Mouse (Mus musculus) kidney, postnatal 14 days (tissue): ENCODE data around the gene Setd1b.
A peak's percentile ranks its signal among the peaks of the same experiment; 100 is the strongest.

ENCODE experiments used
- DNase-seq: peaks from one replicate; pipeline ENCODE4 v3.0.0; 2022; ENCODE audit warnings: mixed read lengths

The Setd1b gene

GRCm38 (mm10) chr5:123142161-123143157 lies at the start of gene Setd1b:
Gene Setd1b, plus strand, starts transcription at chr5:123142193.
- DNase-seq, result peak; percentile 75

GRCm38 (mm10) chr5:123093077-123093633 lies 48.8 kb upstream of the Setd1b start:
- no peak for DNase-seq

GRCm38 (mm10) chr5:123094238-123094991 lies 47.6 kb upstream of the Setd1b start:
- DNase-seq, result peak; percentile 67

GRCm38 (mm10) chr5:123096299-123096698 lies 45.7 kb upstream of the Setd1b start:
- no peak for DNase-seq

- no peak for DNase-seq
Observed at GRCm38 (mm10) chr5:123098487-123098886, 43.5 kb upstream of the Setd1b start.

GRCm38 (mm10) chr5:123102376-123102775 lies 39.6 kb upstream of the Setd1b start:
- DNase-seq, result no peak

- DNase-seq, result peak; percentile 83
Observed at GRCm38 (mm10) chr5:123103556-123103955, 38.4 kb upstream of the Setd1b start.

- DNase-seq, result no peak
Observed at GRCm38 (mm10) chr5:123104769-123105168, 37.2 kb upstream of the Setd1b start.

- peak; percentile 61 for DNase-seq
Observed at GRCm38 (mm10) chr5:123109452-123110203, 32.4 kb upstream of the Setd1b start.

- peak; percentile 72 for DNase-seq
Observed at GRCm38 (mm10) chr5:123110296-123110721, 31.7 kb upstream of the Setd1b start.

GRCm38 (mm10) chr5:123114109-123114508 lies 27.9 kb upstream of the Setd1b start:
- no peak for DNase-seq

GRCm38 (mm10) chr5:123114924-123115323 lies 27.1 kb upstream of the Setd1b start:
- DNase-seq, result peak; percentile 41

- DNase-seq, result peak; percentile 44
Observed at GRCm38 (mm10) chr5:123116080-123116479, 25.9 kb upstream of the Setd1b start.

- DNase-seq, result peak; percentile 87
Observed at GRCm38 (mm10) chr5:123117257-123117656, 24.7 kb upstream of the Setd1b start.

- peak; percentile 62 for DNase-seq
Observed at GRCm38 (mm10) chr5:123117773-123118172, 24.2 kb upstream of the Setd1b start.

- no peak for DNase-seq
Observed at GRCm38 (mm10) chr5:123118826-123119225, 23.2 kb upstream of the Setd1b start.

GRCm38 (mm10) chr5:123120624-123121215 lies 21.3 kb upstream of the Setd1b start:
- no peak for DNase-seq

- no peak for DNase-seq
Observed at GRCm38 (mm10) chr5:123122181-123122580, 19.8 kb upstream of the Setd1b start.

GRCm38 (mm10) chr5:123125105-123125504 lies 16.9 kb upstream of the Setd1b start:
- no peak for DNase-seq

- peak; percentile 46 for DNase-seq
Observed at GRCm38 (mm10) chr5:123125638-123126406, 16.2 kb upstream of the Setd1b start.

GRCm38 (mm10) chr5:123127031-123127430 lies 15.0 kb upstream of the Setd1b start:
- no peak for DNase-seq
